Mouse (Mus musculus) limb, embryonic 14.5 days (tissue): ENCODE measurements around the gene Bag5. TPM values are rescaled to one million over a fixed set of nuclear protein-coding genes. Genes with fewer than 3 reads are reported as not detected.

ENCODE experiments used
- ATAC-seq: fragments of 200-750 bp; cut with Nextera tagmentation; 2 replicates; pipeline ENCODE4 v1.8.0; 2017; ENCODE audit warnings: low read depth, moderate number of reproducible peaks, moderate TSS enrichment; ENCODE audit not compliant: low FRiP score
- DNase-seq: peaks from one replicate; pipeline ENCODE4 v3.0.0-alpha.2; 2015; ENCODE audit warnings: low spot score
- H3K27ac ChIP-seq: fragments of 300-500 bp; sonication (generic); replicated peaks from 2 replicates; pipeline ENCODE4 v1.5.1; 2014; ENCODE audit warnings: low read depth, mild to moderate bottlenecking, low read length, moderate library complexity, mixed read lengths
- H3K27me3 ChIP-seq: fragments of 300-500 bp; sonication (generic); 2 replicates; pipeline ENCODE4 v1.6.1; 2014; ENCODE audit warnings: low read length, mixed read lengths; ENCODE audit not compliant: control insufficient read depth, insufficient read depth
- H3K36me3 ChIP-seq: fragments of 300-500 bp; sonication (generic); 2 replicates; pipeline ENCODE4 v1.6.1; 2014; ENCODE audit warnings: mild to moderate bottlenecking, low read length, moderate library complexity, mixed read lengths; ENCODE audit not compliant: control insufficient read depth, insufficient read depth
- H3K4me1 ChIP-seq: fragments of 300-500 bp; sonication (generic); 2 replicates; pipeline ENCODE4 v1.6.1; 2014; ENCODE audit warnings: antibody characterized with exemption, low read length, mixed read lengths; ENCODE audit not compliant: control insufficient read depth, insufficient read depth
- H3K4me2 ChIP-seq: fragments of 300-500 bp; sonication (generic); replicated peaks from 2 replicates; pipeline ENCODE4 v1.6.1; 2014; ENCODE audit warnings: low read depth, mild to moderate bottlenecking, low read length, moderate library complexity; ENCODE audit not compliant: severe bottlenecking
- H3K4me3 ChIP-seq: fragments of 300-500 bp; sonication (generic); replicated peaks from 2 replicates; pipeline ENCODE4 v1.5.1; 2014; ENCODE audit warnings: low read length
- H3K9ac ChIP-seq: fragments of 300-500 bp; sonication (generic); 2 replicates; pipeline ENCODE4 v1.6.1; 2014; ENCODE audit warnings: mild to moderate bottlenecking, low read depth, low read length, moderate library complexity; ENCODE audit not compliant: severe bottlenecking
- H3K9me3 ChIP-seq: fragments of 300-500 bp; sonication (generic); 2 replicates; pipeline ENCODE4 v1.6.1; 2016; ENCODE audit warnings: low read length; ENCODE audit not compliant: control insufficient read depth
- POLR2A ChIP-seq: fragments of 200-500 bp; IDR thresholded peaks from 2 replicates; pipeline ENCODE4 v1.8.0; 2012; ENCODE audit warnings: inconsistent platforms, mild to moderate bottlenecking, moderate library complexity, borderline replicate concordance; ENCODE audit not compliant: insufficient read depth, insufficient read length; ENCODE audit errors: extremely low read depth
- WGBS: fragments of 180-500 bp; shearing (Covaris S2); extraction: QIAGEN DNeasy Blood & Tissue Kit; methylation state at CpG from one replicate; pipeline ENCODE4 v1.1.7; 2014; 5-methylcytosine and 5-hydroxymethylcytosine counted together
- polyA plus RNA-seq, 2 experiments: library from polyadenylated mRNA; depleted of rRNA in 1 of 2; stranded (reverse) in 1 of 2; unstranded in 1 of 2; fragments of >200 nt; fragmentation: Nextera tagmentation in 1 of 2; extraction: Ambion mirVana in 1 of 2; gene quantifications; 2 replicates each; pipeline versions ENCODE4 v1.2.1 to v1.2.3; 2012 to 2014

The Bag5 gene
- polyA plus RNA-seq, 2 experiments: 37.2 to 61.2 TPM

- no peak for TF ChIP-seq POLR2A
- H3K9me3 ChIP-seq: no peaks in the 10 kb centered on the region
- no peak overlapping the region for H3K27ac ChIP-seq
- H3K4me2 ChIP-seq: no peak overlapping the region
- no peak overlapping the region for H3K9ac ChIP-seq
- H3K36me3 ChIP-seq: peaks cover 25% of the 10 kb centered on the region
- 96% methylated on average over 13 of the region's 13 CpGs for WGBS
- no peaks in the 10 kb centered on the region for H3K27me3 ChIP-seq
- peaks cover 10% of the 10 kb centered on the region for H3K4me1 ChIP-seq
- no peak for DNase-seq
- H3K4me3 ChIP-seq: no peak overlapping the region
- ATAC-seq: no peak
These were observed 32.4 kb downstream of the Bag5 start for GRCm38 (mm10) chr12:111680661-111681060.

GRCm38 (mm10) chr12:111678997-111679396 lies 34.1 kb downstream of the Bag5 start:
- Histone ChIP-seq H3K27me3 (0 out of 2 replicates have a peak, but pooled peaks cover 4% of the 10 kb centered on the region), H3K4me1 (peaks cover 10% of the 10 kb centered on the region), H3K9ac (peak overlapping the region; percentile 74), H3K4me2 (peak overlapping the region; percentile 93), H3K9me3 (no peaks in the 10 kb centered on the region), H3K27ac (no peak overlapping the region), H3K36me3 (peaks cover 25% of the 10 kb centered on the region), H3K4me3 (peak overlapping the region; percentile 83)
- WGBS: 47% methylated on average over 7 of the region's 7 CpGs
- ATAC-seq (no peak), DNase-seq (no peak)
- TF ChIP-seq POLR2A: no peak

- no peaks in the 10 kb centered on the region for H3K9me3 ChIP-seq
- 0 out of 2 replicates have a peak, but pooled peaks cover 6% of the 10 kb centered on the region for H3K27me3 ChIP-seq
- ATAC-seq (no peak), DNase-seq (no peak)
- peak overlapping the region; percentile 74 for H3K9ac ChIP-seq
- H3K4me1 ChIP-seq: peaks cover 10% of the 10 kb centered on the region
- WGBS: 5% methylated on average over 13 of the region's 13 CpGs
- H3K27ac ChIP-seq: no peak overlapping the region
- TF ChIP-seq POLR2A: no peak
- peaks cover 22% of the 10 kb centered on the region for H3K36me3 ChIP-seq
- peak overlapping the region; percentile 93 for H3K4me2 ChIP-seq
- H3K4me3 ChIP-seq: peak overlapping the region; percentile 83
These were observed 34.5 kb downstream of the Bag5 start for GRCm38 (mm10) chr12:111678670-111678933.

GRCm38 (mm10) chr12:111677882-111678669 lies 35.0 kb downstream of the Bag5 start, which contains the start of gene Trmt61a:
TSS of gene Trmt61a (plus strand) at chr12:111678105.
- peak within 1 kb of the TSS; percentile 93 for H3K4me2 ChIP-seq
- ATAC-seq (peak; percentile 92), DNase-seq (peak; percentile 94)
- H3K27ac ChIP-seq: peak within 1 kb of the TSS; percentile 91
- H3K27me3 ChIP-seq: peaks cover 11% of the 10 kb centered on the region
- under 1% methylated on average over 47 of the region's 51 CpGs for WGBS
- TF ChIP-seq POLR2A: peak; percentile 67; the same call in 1 of the 2 replicates
- peaks cover 19% of the 10 kb centered on the region for H3K36me3 ChIP-seq
- no peaks in the 10 kb centered on the region for H3K9me3 ChIP-seq
- H3K4me1 ChIP-seq: peaks cover 10% of the 10 kb centered on the region
- peak within 1 kb of the TSS; percentile 74 for H3K9ac ChIP-seq
- H3K4me3 ChIP-seq: peak within 1 kb of the TSS; percentile 83

- peaks cover 17% of the 10 kb centered on the region for H3K36me3 ChIP-seq
- H3K27me3 ChIP-seq: peaks cover 18% of the 10 kb centered on the region
- peak overlapping the region; percentile 74 for H3K9ac ChIP-seq
- H3K27ac ChIP-seq: peak overlapping the region; percentile 91
- ATAC-seq (peak; percentile 23), DNase-seq (no peak)
- H3K4me1 ChIP-seq: peaks cover 13% of the 10 kb centered on the region
- H3K4me3 ChIP-seq: peak overlapping the region; percentile 83
- peak overlapping the region; percentile 93 for H3K4me2 ChIP-seq
- no peak for TF ChIP-seq POLR2A
- 15% methylated on average over 4 of the region's 5 CpGs for WGBS
- no peaks in the 10 kb centered on the region for H3K9me3 ChIP-seq
These were observed 35.6 kb downstream of the Bag5 start for GRCm38 (mm10) chr12:111677421-111677820.
